Mouse (Mus musculus) liver, embryonic 14.5 days (tissue): ENCODE data around the gene Hpn.

Experiments
- CTCF ChIP-seq: IDR thresholded peaks from 2 replicates; pipeline ENCODE4 v1.5.1; 2016; ENCODE audit warnings: antibody characterized with exemption, low read depth, control low read depth
- EP300 ChIP-seq: IDR thresholded peaks from 2 replicates; pipeline ENCODE4 v1.6.1; 2016; ENCODE audit warnings: antibody characterized with exemption, low read depth

- TF ChIP-seq EP300, result no peak
- no peak for TF ChIP-seq CTCF
Observed at GRCm38 (mm10) chr7:31070324-31070723, 44.8 kb downstream of the Hpn start.
